Mouse (Mus musculus) heart, embryonic 13.5 days (tissue): ENCODE measurements at regions not wholly inside any gene's neighbourhood (a gene's known extent, or its start where the extent isn't known, plus 50 kb on each side); places are given as distances from the start of the nearest gene placed in this dataset.

Experiments used
- ATAC-seq: fragments of 200-750 bp; cut with Nextera tagmentation; 2 replicates; pipeline ENCODE4 v1.8.0; 2017; ENCODE audit warnings: moderate TSS enrichment; ENCODE audit not compliant: insufficient number of reproducible peaks, low FRiP score, low TSS enrichment; ENCODE audit errors: extremely low read depth
- H3K27ac ChIP-seq: fragments of 300-500 bp; sonication (generic); replicated peaks from 2 replicates; pipeline ENCODE4 v1.5.1; 2015; ENCODE audit warnings: moderate library complexity, mild to moderate bottlenecking, inconsistent platforms
- H3K27me3 ChIP-seq: fragments of 300-500 bp; sonication (generic); replicated peaks from 2 replicates; pipeline ENCODE4 v1.6.1; 2015; ENCODE audit warnings: mild to moderate bottlenecking, inconsistent platforms
- H3K36me3 ChIP-seq: fragments of 300-500 bp; sonication (generic); 2 replicates; pipeline ENCODE4 v1.6.1; 2015; ENCODE audit warnings: mild to moderate bottlenecking, inconsistent platforms
- H3K4me1 ChIP-seq: fragments of 300-500 bp; sonication (generic); 2 replicates; pipeline ENCODE4 v1.6.1; 2015; ENCODE audit warnings: inconsistent platforms
- H3K4me2 ChIP-seq: fragments of 300-500 bp; sonication (generic); 2 replicates; pipeline ENCODE4 v1.6.1; 2015; ENCODE audit warnings: inconsistent platforms, mild to moderate bottlenecking, moderate library complexity
- H3K4me3 ChIP-seq: fragments of 300-500 bp; sonication (generic); 2 replicates; pipeline ENCODE4 v1.5.1; 2015; ENCODE audit warnings: moderate library complexity, mild to moderate bottlenecking, inconsistent platforms
- H3K9ac ChIP-seq: fragments of 300-500 bp; sonication (generic); 2 replicates; pipeline ENCODE4 v1.6.1; 2015; ENCODE audit warnings: inconsistent platforms, mild to moderate bottlenecking, moderate library complexity
- H3K9me3 ChIP-seq: fragments of 300-500 bp; sonication (generic); 2 replicates; pipeline ENCODE4 v1.6.1; 2016; ENCODE audit warnings: inconsistent platforms
- WGBS: fragments of 180-500 bp; shearing (Covaris S2); methylation state at CpG from one replicate; pipeline ENCODE4 v1.1.7; 2015; ENCODE audit warnings: mixed read lengths; 5-methylcytosine and 5-hydroxymethylcytosine counted together

DNA sequence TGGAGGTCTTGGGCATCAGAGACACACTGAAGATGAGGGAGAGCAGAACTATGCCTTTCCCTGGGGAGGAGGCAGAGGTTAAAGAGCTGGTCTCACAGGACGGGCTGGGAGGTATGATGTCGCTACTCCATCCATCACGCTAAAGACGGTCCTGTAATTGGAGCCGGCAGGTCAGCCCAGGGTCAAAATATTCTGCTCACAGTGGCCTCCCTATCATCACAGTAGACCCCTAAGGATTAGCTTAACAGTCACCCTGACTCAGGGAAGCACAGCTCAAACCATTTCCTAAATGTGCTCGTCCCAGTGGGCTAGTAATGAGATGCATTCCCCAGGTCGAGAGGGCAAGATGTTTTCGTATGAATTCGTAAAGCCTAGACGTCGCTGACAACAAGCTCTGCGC is 53.7 kb upstream of the Mon1b start:
- H3K9ac ChIP-seq = no peak overlapping the region
- H3K27me3 ChIP-seq = no peaks in the 10 kb centered on the region
- H3K36me3 ChIP-seq = no peaks in the 10 kb centered on the region
- no peaks in the 10 kb centered on the region for H3K9me3 ChIP-seq
- H3K27ac ChIP-seq = no peak overlapping the region
- H3K4me3 ChIP-seq = no peak overlapping the region
- ATAC-seq = no peak
- peaks cover 22% of the 10 kb centered on the region for H3K4me1 ChIP-seq
- WGBS = 31% methylated on average over 12 of the region's 12 CpGs
- H3K4me2 ChIP-seq = peak overlapping the region; percentile 21

GRCm38 (mm10) chr8:113582180-113582975 is 53.0 kb upstream of the Mon1b start:
- H3K27me3 ChIP-seq = no peaks in the 10 kb centered on the region
- H3K4me1 ChIP-seq = peaks cover 22% of the 10 kb centered on the region
- H3K9ac ChIP-seq = no peak overlapping the region
- no peak overlapping the region for H3K27ac ChIP-seq
- no peak for ATAC-seq
- no peak overlapping the region for H3K4me3 ChIP-seq
- H3K9me3 ChIP-seq = no peaks in the 10 kb centered on the region
- 21% methylated on average over 16 of the region's 16 CpGs for WGBS
- peak overlapping the region; percentile 57 for H3K4me2 ChIP-seq
- H3K36me3 ChIP-seq = no peaks in the 10 kb centered on the region

DNA sequence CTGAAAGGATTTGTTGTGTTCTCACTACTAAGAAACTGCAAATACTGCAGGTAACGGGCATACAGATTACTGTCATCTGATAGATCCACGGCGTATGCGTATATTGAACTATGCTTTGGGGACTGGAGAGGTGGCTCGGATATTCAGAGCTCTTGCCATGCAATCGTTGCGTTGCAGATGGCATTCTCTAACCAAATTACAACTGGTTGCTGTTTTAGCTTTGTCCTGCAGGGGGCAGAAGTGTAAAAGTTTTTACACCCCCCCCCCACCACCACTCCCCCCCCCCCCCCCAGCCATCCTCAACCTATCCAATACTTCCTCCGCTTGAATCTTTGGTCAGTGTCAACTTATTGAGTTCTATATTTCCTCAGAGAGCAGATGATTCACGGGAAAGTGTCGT is 51.6 kb upstream of the Mon1b start:
- no peaks in the 10 kb centered on the region for H3K27me3 ChIP-seq
- no peak for ATAC-seq
- H3K4me2 ChIP-seq = no peak overlapping the region
- no peak overlapping the region for H3K4me3 ChIP-seq
- H3K36me3 ChIP-seq = no peaks in the 10 kb centered on the region
- H3K27ac ChIP-seq = no peak overlapping the region
- peaks cover 22% of the 10 kb centered on the region for H3K4me1 ChIP-seq
- no peaks in the 10 kb centered on the region for H3K9me3 ChIP-seq
- 70% methylated on average over 10 of the region's 10 CpGs for WGBS
- no peak overlapping the region for H3K9ac ChIP-seq
